Mouse (Mus musculus) CH12.LX (cell line): ENCODE results near the gene Zfp52. TPM values are rescaled to one million over a fixed set of nuclear protein-coding genes. Genes with fewer than 3 reads are reported as not detected.

ENCODE experiments used
- DNase-seq: peaks from one replicate; pipeline ENCODE4 v3.0.0-alpha.2; 2013; ENCODE audit errors: extremely low read depth
- H3K27ac ChIP-seq: 2 replicates; pipeline ENCODE4 v1.5.1; 2012; ENCODE audit warnings: low read depth, mild to moderate bottlenecking, control low read depth, moderate library complexity; ENCODE audit not compliant: insufficient read depth
- H3K27me3 ChIP-seq: replicated peaks from 2 replicates; pipeline ENCODE3; 2012; ENCODE audit warnings: inconsistent platforms
- H3K36me3 ChIP-seq, 2 experiments: replicated peaks in 1 of 2; 2 replicates each; pipeline versions ENCODE3 to v1.6.1; 2012; ENCODE audit warnings: inconsistent platforms in 1 of 2, low read length in 1 of 2, mild to moderate bottlenecking in 1 of 2, mixed read lengths in 1 of 2, moderate library complexity in 1 of 2; ENCODE audit not compliant: control insufficient read depth in 1 of 2, insufficient read depth in 1 of 2
- H3K4me1 ChIP-seq, 2 experiments: 2 replicates each; pipeline ENCODE4 v1.6.1; 2012; ENCODE audit warnings: inconsistent platforms in 1 of 2, moderate library complexity in 1 of 2; ENCODE audit not compliant: insufficient read depth in 2 of 2, control insufficient read depth in 1 of 2
- H3K4me2 ChIP-seq: 2 replicates; pipeline ENCODE4 v1.6.1; 2012; ENCODE audit warnings: low read depth, mild to moderate bottlenecking, control low read depth; ENCODE audit not compliant: poor library complexity, insufficient read depth, severe bottlenecking
- H3K4me3 ChIP-seq, 3 experiments: fragments of 150-350 bp in 1 of 3; sonication (generic) in 1 of 3; replicated peaks in 1 of 3; 2 replicates each; pipeline versions ENCODE3 to v1.5.1; 2011 to 2012; ENCODE audit warnings: low read depth in 2 of 3, low read length in 2 of 3, mild to moderate bottlenecking in 2 of 3, moderate library complexity in 2 of 3, control low read depth in 1 of 3, improper control_type of control experiment in 1 of 3, inconsistent platforms in 1 of 3, mixed read lengths in 1 of 3; ENCODE audit not compliant: poor library complexity in 1 of 3
- H3K79me2 ChIP-seq: replicated peaks from 2 replicates; pipeline ENCODE4 v1.6.1; 2012; ENCODE audit warnings: mild to moderate bottlenecking, moderate library complexity; ENCODE audit not compliant: control insufficient read depth, poor library complexity, insufficient read depth, severe bottlenecking; ENCODE audit errors: extremely low read depth
- H3K9ac ChIP-seq: 2 replicates; pipeline ENCODE4 v1.6.1; 2012; ENCODE audit warnings: low read depth, mild to moderate bottlenecking, control low read depth, moderate library complexity; ENCODE audit not compliant: insufficient read depth
- H3K9me3 ChIP-seq: replicated peaks from 2 replicates; pipeline ENCODE3; 2012; ENCODE audit warnings: low read length, inconsistent platforms, mixed read lengths
- BHLHE40 ChIP-seq: IDR thresholded peaks from 2 replicates; pipeline ENCODE4 v1.6.1; 2011; ENCODE audit warnings: mild to moderate bottlenecking, low read depth, low read length, improper control_type of control experiment
- CHD1 ChIP-seq: IDR thresholded peaks from 2 replicates; pipeline ENCODE4 v1.6.1; 2012; ENCODE audit warnings: low read depth, low read length, improper control_type of control experiment, inconsistent platforms
- CHD2 ChIP-seq: IDR thresholded peaks from 2 replicates; pipeline ENCODE4 v1.6.1; 2011; ENCODE audit warnings: low read length, improper control_type of control experiment
- CTCF ChIP-seq, 2 experiments: IDR thresholded peaks in 1 of 2; conservative IDR thresholded peaks in 1 of 2; 2 replicates each; pipeline ENCODE4 v1.5.1; 2011 to 2012; ENCODE audit warnings: low read depth in 2 of 2, low read length in 2 of 2, improper control_type of control experiment in 1 of 2, inconsistent platforms in 1 of 2, mild to moderate bottlenecking in 1 of 2, moderate library complexity in 1 of 2
- ETS1 ChIP-seq: conservative IDR thresholded peaks from 2 replicates; pipeline ENCODE4 v1.6.1; 2012; ENCODE audit warnings: low read depth, mild to moderate bottlenecking, inconsistent platforms, low read length, improper control_type of control experiment, moderate library complexity
- GABPA ChIP-seq: IDR thresholded peaks from 2 replicates; pipeline ENCODE4 v1.6.1; 2012; ENCODE audit warnings: low read depth, low read length, improper control_type of control experiment, inconsistent platforms; ENCODE audit not compliant: insufficient replicate concordance
- IRF4 ChIP-seq: IDR thresholded peaks from 2 replicates; pipeline ENCODE4 v1.6.1; 2014; ENCODE audit warnings: low read depth, mild to moderate bottlenecking, inconsistent platforms, low read length, improper control_type of control experiment
- JUND ChIP-seq: conservative IDR thresholded peaks from 2 replicates; pipeline ENCODE4 v1.6.1; 2011; ENCODE audit warnings: low read depth, low read length, improper control_type of control experiment
- KAT2A ChIP-seq: IDR thresholded peaks from 2 replicates; pipeline ENCODE4 v1.6.1; 2012; ENCODE audit warnings: low read length, improper control_type of control experiment, inconsistent platforms; ENCODE audit not compliant: insufficient replicate concordance
- MAX ChIP-seq: IDR thresholded peaks from 2 replicates; pipeline ENCODE4 v1.6.1; 2011; ENCODE audit warnings: low read length, improper control_type of control experiment
- MXI1 ChIP-seq: IDR thresholded peaks from 2 replicates; pipeline ENCODE4 v1.6.1; 2011; ENCODE audit warnings: mild to moderate bottlenecking, low read depth, low read length, improper control_type of control experiment
- MYC ChIP-seq: IDR thresholded peaks from 2 replicates; pipeline ENCODE4 v1.6.1; 2011; ENCODE audit warnings: low read depth, mild to moderate bottlenecking, improper control_type of control experiment, low read length
- RCOR1 ChIP-seq: conservative IDR thresholded peaks from 2 replicates; pipeline ENCODE4 v1.6.1; 2012; ENCODE audit warnings: low read depth, mild to moderate bottlenecking, inconsistent platforms, low read length, improper control_type of control experiment
- TBP ChIP-seq: conservative IDR thresholded peaks from 2 replicates; pipeline ENCODE4 v1.6.1; 2011; ENCODE audit warnings: low read depth, low read length, improper control_type of control experiment
- UBTF ChIP-seq: IDR thresholded peaks from 2 replicates; pipeline ENCODE4 v1.6.1; 2012; ENCODE audit warnings: low read depth, mild to moderate bottlenecking, inconsistent platforms, low read length, improper control_type of control experiment, moderate library complexity
- ZC3H11A ChIP-seq: IDR thresholded peaks from 2 replicates; pipeline ENCODE4 v1.6.1; 2012; ENCODE audit warnings: low read depth, mild to moderate bottlenecking, inconsistent platforms, low read length, improper control_type of control experiment
- ZMIZ1 ChIP-seq: IDR thresholded peaks from 2 replicates; pipeline ENCODE4 v1.6.1; 2012; ENCODE audit warnings: low read depth, mild to moderate bottlenecking, inconsistent platforms, low read length, improper control_type of control experiment
- ZNF384 ChIP-seq: IDR thresholded peaks from 2 replicates; pipeline ENCODE4 v1.6.1; 2012; ENCODE audit warnings: low read depth, low read length, improper control_type of control experiment, inconsistent platforms
- dilution Hi-C: fragments of 300-500 bp; cut with MboI; formaldehyde crosslinking; loops from 2 replicates; pipeline ENCODE4 v1.14.3; 2020; ENCODE audit warnings: low sequenced_read_pairs; ENCODE audit not compliant: extremely low pct_unique_long_range_greater_than_20kb, extremely low pct_ligation_motif_present
- in situ Hi-C: fragments of 300-500 bp; cut with MboI; formaldehyde crosslinking; loops from 3 replicates; pipeline ENCODE4 v1.14.3; 2019; ENCODE audit warnings: low sequenced_read_pairs, low pct_ligation_motif_present, low pct_unique_long_range_greater_than_20kb, mixed read lengths
- polyA plus RNA-seq: library from polyadenylated mRNA; unstranded; fragments of >175 nt; gene quantifications from 2 replicates; pipeline ENCODE4 v1.2.1, GENCODE M21; 2012; ENCODE audit warnings: low read depth; ENCODE audit not compliant: insufficient read length
- total RNA-seq, 2 experiments: library from RNA; depleted of rRNA; stranded (reverse); fragments of 300-350 nt in 1 of 2; fragments of >200 nt in 1 of 2; gene quantifications; 2 replicates each; pipeline ENCODE4 v1.2.3; 2012 to 2014

The Zfp52 gene
- total and polyA plus RNA-seq, 3 experiments: 5.9 to 15.4 (median 8.6) TPM

- TF ChIP-seq IRF4 (peak; percentile 18; the same call in 1 of the 2 replicates), CHD1 (peak; percentile 65; the same call in 1 of the 2 replicates), ZMIZ1 (peak; percentile 61; the same call in 1 of the 2 replicates), GABPA (no peak), RCOR1 (no peak), MXI1 (peak; percentile 98), MYC (peak; percentile 97), ZNF384 (no peak), CHD2 (0 out of 2 replicates have a peak, but pooled peaks have one; percentile 26)
These were observed 18.9 kb upstream of the Zfp52 start (continued) for GRCm38 (mm10) chr17:21516201-21517129.

GRCm38 (mm10) chr17:21517130-21517671, 18.1 kb upstream of the Zfp52 start:
- Histone ChIP-seq H3K4me2 (peak overlapping the region; percentile 90), H3K9me3 (peaks cover 1% of the 10 kb centered on the region), H3K27me3 (no peaks in the 10 kb centered on the region), H3K36me3 (peaks cover under 1% of the 10 kb centered on the region in 2 experiments), H3K27ac (no peak overlapping the region)
- no peak for TF ChIP-seq GABPA
- TF ChIP-seq TBP: no peak; the same call in 1 of the 2 replicates
- no peak for TF ChIP-seq BHLHE40
- TF ChIP-seq ETS1: no peak
- TF ChIP-seq CTCF (conservative IDR thresholded peaks at IDR 0.05 in 1 of 2, IDR thresholded peaks at IDR 0.05 in 1 of 2; ENCODE audit: low read depth in 2 of 2, low read length in 2 of 2): no peak
- TF ChIP-seq RCOR1: no peak
- TF ChIP-seq KAT2A: no peak
- TF ChIP-seq CHD1: no peak
- no peak for TF ChIP-seq MAX
- TF ChIP-seq ZMIZ1: no peak
- TF ChIP-seq ZC3H11A: no peak
- TF ChIP-seq UBTF: no peak
- TF ChIP-seq JUND: no peak
- TF ChIP-seq, all 38 proteins: peak for 0
- in situ Hi-C loops (loop anchor here (10.0 kb wide), 1 partner anchor 92 kb away; the partner anchor contains the start of gene Zfp54), dilution Hi-C loops (no loop called here)
- Histone ChIP-seq H3K9ac (peak overlapping the region; percentile 79), H3K4me1 (peaks cover 3 to 5% of the 10 kb centered on the region in 2 experiments), H3K4me3 (peak overlapping the region; percentile 55 to 78 (median 72)), H3K79me2 (no peaks in the 10 kb centered on the region)
- DNase-seq: no peak
